Mouse (Mus musculus): ENCODE data around the gene Acox1. TPM values are rescaled to one million over a fixed set of nuclear protein-coding genes. Genes with fewer than 3 reads are reported as not detected.
A peak's percentile ranks its signal among the peaks of the same experiment; 100 is the strongest.

Gene Acox1
- polyA plus RNA-seq, 1 experiment from 2014 or later, result 19.8 TPM

GRCm38 (mm10) chr11:116221931-116222739 is 23.3 kb upstream of the Acox1 start:
- WGBS, result 7% methylated on average over 53 of the region's 53 CpGs
- Histone ChIP-seq H3K9me3 (peaks cover 18% of the 10 kb centered on the region), H3K27ac (peak overlapping the region; percentile 59), H3K27me3 (ENCODE audit: poor library complexity, severe bottlenecking) (peaks cover 62% of the 10 kb centered on the region), H3K36me3 (replicated peaks) (peaks cover 8% of the 10 kb centered on the region), H3K4me3 (peak overlapping the region; percentile 52), H3K4me1 (peaks cover 43% of the 10 kb centered on the region)
- peak; percentile 49 for DNase-seq (ENCODE audit: extremely low spot score, low spot score)

DNA sequence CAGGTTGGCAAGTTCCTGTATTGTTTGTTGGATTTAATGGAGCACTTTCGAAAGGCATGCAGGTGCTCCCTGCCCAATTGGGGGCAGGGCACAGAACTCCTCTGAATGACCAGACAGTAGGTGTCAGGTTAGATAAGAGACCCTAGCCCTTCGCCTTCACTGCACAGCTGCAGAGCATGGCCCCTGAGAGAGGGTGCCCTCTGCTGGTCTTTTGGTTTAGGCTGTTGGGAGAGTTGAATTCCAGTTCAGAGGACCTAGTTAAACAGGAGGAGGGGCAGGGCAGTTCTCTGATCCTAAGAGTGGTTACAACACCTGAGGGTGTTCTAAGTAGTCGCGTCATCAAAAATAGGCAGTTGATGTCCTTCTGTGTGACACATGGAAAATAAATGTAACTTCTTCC is 21.0 kb upstream of the Acox1 start:
- 21% methylated on average over 4 of the region's 4 CpGs for WGBS

GRCm38 (mm10) chr11:116218737-116219400 is 20.0 kb upstream of the Acox1 start:
- H3K27ac ChIP-seq, result peak overlapping the region; percentile 37
- H3K36me3 ChIP-seq (replicated peaks), result peaks cover 8% of the 10 kb centered on the region
- H3K9me3 ChIP-seq, result peaks cover 11% of the 10 kb centered on the region
- peaks cover 43% of the 10 kb centered on the region for H3K4me1 ChIP-seq
- 71% methylated on average over 7 of the region's 7 CpGs for WGBS
- peaks cover 39% of the 10 kb centered on the region for H3K27me3 ChIP-seq (ENCODE audit: poor library complexity, severe bottlenecking)
- H3K4me3 ChIP-seq, result no peak overlapping the region
- no peak for DNase-seq (ENCODE audit: extremely low spot score, low spot score)

More for the DNA sequence above, 21.0 kb upstream of the Acox1 start:
- H3K36me3 ChIP-seq (replicated peaks), result peaks cover 8% of the 10 kb centered on the region
- H3K9me3 ChIP-seq, result peaks cover 13% of the 10 kb centered on the region
- peak; percentile 63 for DNase-seq (ENCODE audit: extremely low spot score, low spot score)
- H3K4me1 ChIP-seq, result peaks cover 43% of the 10 kb centered on the region
- H3K27me3 ChIP-seq (ENCODE audit: poor library complexity, severe bottlenecking), result peaks cover 49% of the 10 kb centered on the region
- peak overlapping the region; percentile 37; the same call in 1 of the 2 replicates for H3K27ac ChIP-seq
- H3K4me3 ChIP-seq, result no peak overlapping the region

DNA sequence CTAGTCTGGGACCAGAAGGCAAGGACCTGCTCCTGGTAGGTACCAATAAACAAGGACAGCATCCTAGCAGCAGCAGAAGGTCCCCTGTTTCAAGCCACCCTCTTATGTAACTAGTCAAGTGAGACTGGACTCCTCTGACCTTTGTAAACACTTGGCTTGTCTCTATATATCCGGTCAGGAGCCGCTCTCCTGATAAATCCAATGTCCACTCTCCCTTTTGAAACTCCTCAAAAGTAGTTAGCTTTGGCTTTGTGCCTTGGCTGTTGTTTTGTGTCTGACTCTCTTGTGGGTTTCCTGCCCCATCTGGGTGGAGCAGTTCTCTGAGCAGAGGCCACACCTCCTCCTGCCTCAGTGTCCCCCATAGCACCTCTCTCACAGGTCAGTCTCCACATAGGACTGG is 19.4 kb upstream of the Acox1 start:
- Histone ChIP-seq H3K4me3 (no peak overlapping the region), H3K27me3 (ENCODE audit: poor library complexity, severe bottlenecking) (peaks cover 33% of the 10 kb centered on the region), H3K9me3 (peaks cover 11% of the 10 kb centered on the region), H3K36me3 (replicated peaks) (peaks cover 8% of the 10 kb centered on the region), H3K4me1 (peaks cover 42% of the 10 kb centered on the region), H3K27ac (peak overlapping the region; percentile 37)
- DNase-seq (ENCODE audit: extremely low spot score, low spot score), result no peak
- 91% methylated on average over 2 of the region's 2 CpGs for WGBS

GRCm38 (mm10) chr11:116216549-116216948 is 17.7 kb upstream of the Acox1 start:
- WGBS, result 85% methylated on average over 11 of the region's 11 CpGs
- Histone ChIP-seq H3K4me3 (no peak overlapping the region), H3K4me1 (peaks cover 25% of the 10 kb centered on the region), H3K9me3 (peaks cover 6% of the 10 kb centered on the region), H3K27me3 (ENCODE audit: poor library complexity, severe bottlenecking) (peaks cover 16% of the 10 kb centered on the region), H3K27ac (no peak overlapping the region), H3K36me3 (replicated peaks) (peaks cover 5% of the 10 kb centered on the region)
- no peak for DNase-seq (ENCODE audit: extremely low spot score, low spot score)

DNA sequence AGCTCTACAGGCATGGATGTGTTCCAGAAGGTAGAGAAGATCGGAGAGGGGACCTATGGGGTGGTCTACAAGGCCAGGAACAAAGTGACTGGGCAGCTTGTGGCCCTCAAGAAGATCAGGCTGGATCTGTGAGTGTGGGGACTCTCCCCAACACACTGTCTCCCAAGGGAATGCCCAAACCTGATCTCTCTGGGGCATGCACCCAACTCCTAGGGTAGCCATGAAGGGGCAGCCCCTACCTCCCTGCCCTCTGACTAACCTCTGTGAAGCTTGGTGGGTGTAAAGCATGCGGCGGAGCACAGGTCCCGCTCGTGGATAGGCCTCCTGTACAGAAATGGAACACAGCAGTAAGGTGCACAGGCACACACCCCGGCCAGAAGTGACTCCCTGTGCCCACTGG is 17.1 kb upstream of the Acox1 start:
- DNase-seq (ENCODE audit: extremely low spot score, low spot score), result no peak
- Histone ChIP-seq H3K4me3 (no peak overlapping the region), H3K27ac (no peak overlapping the region), H3K36me3 (replicated peaks) (no peaks in the 10 kb centered on the region; the same call in none of the 2 replicates), H3K4me1 (peaks cover 25% of the 10 kb centered on the region), H3K27me3 (ENCODE audit: poor library complexity, severe bottlenecking) (peaks cover 10% of the 10 kb centered on the region), H3K9me3 (peaks cover under 1% of the 10 kb centered on the region; the same call in 1 of the 2 replicates)
- WGBS, result 89% methylated on average over 6 of the region's 6 CpGs

DNA sequence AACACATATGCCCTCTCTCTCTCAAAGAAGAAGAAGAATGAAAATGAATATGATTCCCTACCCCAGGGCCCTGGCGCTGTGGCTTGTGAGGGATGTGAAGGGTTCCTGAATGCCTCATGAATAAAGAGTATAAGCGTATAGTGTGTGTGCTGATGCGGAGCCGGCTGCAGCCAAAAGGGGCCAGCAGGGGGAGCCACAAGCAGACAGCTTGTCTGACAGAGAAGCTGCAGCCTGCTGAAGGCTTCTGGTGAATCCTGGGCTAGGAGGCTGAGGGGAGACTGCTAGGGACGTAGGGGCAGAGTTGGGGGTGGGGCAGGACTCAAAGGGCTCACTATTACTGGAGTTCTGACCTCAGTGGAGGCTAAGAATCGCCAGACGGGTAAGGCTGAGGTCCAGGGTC is 16.3 kb upstream of the Acox1 start:
- Histone ChIP-seq H3K36me3 (replicated peaks) (no peaks in the 10 kb centered on the region; the same call in none of the 2 replicates), H3K4me3 (no peak overlapping the region), H3K4me1 (peaks cover 19% of the 10 kb centered on the region), H3K27ac (no peak overlapping the region), H3K9me3 (no peaks in the 10 kb centered on the region), H3K27me3 (ENCODE audit: poor library complexity, severe bottlenecking) (peaks cover 2% of the 10 kb centered on the region)
- no peak for DNase-seq (ENCODE audit: extremely low spot score, low spot score)
- 81% methylated on average over 7 of the region's 7 CpGs for WGBS

GRCm38 (mm10) chr11:116213877-116214510 is 15.1 kb upstream of the Acox1 start:
- peaks cover 7% of the 10 kb centered on the region for H3K4me1 ChIP-seq
- no peaks in the 10 kb centered on the region; the same call in none of the 2 replicates for H3K36me3 ChIP-seq (replicated peaks)
- no peak overlapping the region for H3K27ac ChIP-seq
- H3K9me3 ChIP-seq, result no peaks in the 10 kb centered on the region
- WGBS, result 93% methylated on average over 13 of the region's 13 CpGs
- DNase-seq (ENCODE audit: extremely low spot score, low spot score), result no peak
- H3K27me3 ChIP-seq (ENCODE audit: poor library complexity, severe bottlenecking), result no peaks in the 10 kb centered on the region
- no peak overlapping the region for H3K4me3 ChIP-seq

- H3K4me1 ChIP-seq, result no peaks in the 10 kb centered on the region
These were observed 14.0 kb upstream of the Acox1 start for GRCm38 (mm10) chr11:116212847-116213246.

DNA sequence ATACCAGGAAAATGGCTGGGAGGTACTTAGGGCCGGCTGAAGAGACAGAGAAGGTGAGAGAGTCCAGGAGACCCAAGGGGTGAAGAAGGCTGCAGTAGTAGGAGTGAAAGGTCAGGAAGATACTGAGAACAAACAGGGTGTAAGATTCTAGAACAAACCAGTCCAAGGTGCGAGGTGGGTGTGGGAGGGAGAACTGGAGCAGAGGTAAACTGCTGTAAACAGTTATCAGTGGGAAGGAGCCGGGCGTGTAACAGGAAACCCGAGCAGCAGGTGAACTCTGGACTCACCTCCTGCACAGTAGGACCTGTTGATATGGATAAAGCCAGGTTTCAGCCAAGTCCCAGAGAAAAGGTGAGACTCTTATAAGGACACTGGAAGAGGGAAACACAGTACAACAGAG is 11.9 kb upstream of the Acox1 start:
- Histone ChIP-seq H3K27me3 (ENCODE audit: poor library complexity, severe bottlenecking) (no peaks in the 10 kb centered on the region), H3K9me3 (no peaks in the 10 kb centered on the region), H3K4me3 (no peak overlapping the region), H3K4me1 (no peaks in the 10 kb centered on the region), H3K27ac (no peak overlapping the region), H3K36me3 (replicated peaks) (peaks cover 19% of the 10 kb centered on the region)
- DNase-seq (ENCODE audit: extremely low spot score, low spot score), result no peak
- 84% methylated on average over 5 of the region's 5 CpGs for WGBS

More at GRCm38 (mm10) chr11:116212847-116213246, 14.0 kb upstream of the Acox1 start:
- no peaks in the 10 kb centered on the region for H3K9me3 ChIP-seq
- H3K36me3 ChIP-seq (replicated peaks), result no peaks in the 10 kb centered on the region; the same call in none of the 2 replicates
- DNase-seq (ENCODE audit: extremely low spot score, low spot score), result no peak
- 95% methylated on average over 6 of the region's 6 CpGs for WGBS
- no peaks in the 10 kb centered on the region for H3K27me3 ChIP-seq (ENCODE audit: poor library complexity, severe bottlenecking)
- no peak overlapping the region for H3K27ac ChIP-seq
- no peak overlapping the region for H3K4me3 ChIP-seq

DNA sequence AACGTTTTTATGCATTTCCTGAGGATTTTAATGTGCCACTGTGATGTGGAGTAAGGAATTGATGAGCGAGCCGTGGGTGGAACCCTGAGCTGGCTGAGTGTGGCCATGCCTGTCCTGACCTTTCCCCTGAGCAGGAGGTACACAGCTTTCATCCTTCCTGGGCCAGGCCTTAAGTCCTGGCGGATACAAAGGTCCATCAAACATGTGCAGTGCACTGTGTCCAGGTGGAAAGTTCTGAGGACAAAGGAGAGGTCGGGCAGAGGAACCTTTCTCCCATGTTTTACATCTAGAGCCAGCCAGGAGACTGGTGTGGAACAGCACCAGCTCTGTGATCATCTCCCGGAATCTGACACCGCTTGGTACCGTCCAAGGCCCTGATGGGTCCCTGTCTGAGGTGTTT is 10.4 kb upstream of the Acox1 start:
- DNase-seq (ENCODE audit: extremely low spot score, low spot score), result no peak
- WGBS, result 85% methylated on average over 8 of the region's 8 CpGs
- Histone ChIP-seq H3K36me3 (replicated peaks) (peaks cover 22% of the 10 kb centered on the region), H3K27ac (no peak overlapping the region), H3K9me3 (no peaks in the 10 kb centered on the region), H3K4me1 (no peaks in the 10 kb centered on the region), H3K4me3 (no peak overlapping the region), H3K27me3 (ENCODE audit: poor library complexity, severe bottlenecking) (no peaks in the 10 kb centered on the region)

- Histone ChIP-seq H3K27me3 (ENCODE audit: poor library complexity, severe bottlenecking) (no peaks in the 10 kb centered on the region), H3K27ac (no peak overlapping the region), H3K9me3 (no peaks in the 10 kb centered on the region), H3K4me3 (no peak overlapping the region), H3K4me1 (no peaks in the 10 kb centered on the region), H3K36me3 (replicated peaks) (peaks cover 22% of the 10 kb centered on the region)
- DNase-seq (ENCODE audit: extremely low spot score, low spot score), result no peak
- WGBS, result 84% methylated on average over 3 of the region's 3 CpGs
These were observed 9.8 kb upstream of the Acox1 start for GRCm38 (mm10) chr11:116208660-116209059.

Measured in forebrain, embryonic 10.5 days (tissue).